In genomic region chr6:122862871-122863270, GRCm38 (mm10) we compare ENCODE assay signal across 1 mouse cellular context.
TF ChIP-seq lines count a peak whose summit lies in the region.

No protein-coding gene starts in this region.

TF ChIP-seq in MEL, 35 proteins besides CTCF, POLR2A, EP300 and RAD21:
- no peak for TF ChIP-seq USF1 (IDR thresholded peaks at IDR 0.05; ENCODE audit: low read depth, low read length)
- no peak for TF ChIP-seq MAFK (IDR thresholded peaks at IDR 0.05; ENCODE audit: borderline replicate concordance, low read depth, low read length)
- TF ChIP-seq ELF1 (IDR thresholded peaks at IDR 0.05; ENCODE audit: low read depth, low read length) = no peak
- no peak for TF ChIP-seq NELFE (IDR thresholded peaks at IDR 0.05; ENCODE audit: low read depth, low read length)
- no peak for TF ChIP-seq TAL1 (IDR thresholded peaks at IDR 0.05; ENCODE audit: low read length)
- no peak for TF ChIP-seq MAX (IDR thresholded peaks at IDR 0.05; ENCODE audit: low read length)
- TF ChIP-seq ZC3H11A (IDR thresholded peaks at IDR 0.05; ENCODE audit: low read depth, low read length) = no peak
